Mouse (Mus musculus): ENCODE measurements at regions not wholly inside any gene's neighbourhood (a gene's known extent, or its start where the extent isn't known, plus 50 kb on each side); places are given as distances from the start of the nearest gene placed in this dataset.

- Histone ChIP-seq H3K27me3 (ENCODE audit: control insufficient read depth, insufficient read depth, low read length) (no peaks in the 10 kb centered on the region), H3K79me2 (replicated peaks; ENCODE audit: control insufficient read depth, insufficient read depth, low read length) (no peaks in the 10 kb centered on the region), H3K27ac (no peak overlapping the region), H3K4me3 (no peak overlapping the region), H3K36me3 (ENCODE audit: control insufficient read depth, insufficient read depth, low read length) (no peaks in the 10 kb centered on the region), H3K9ac (ENCODE audit: low read depth, low read length) (no peak overlapping the region), H3K4me1 (ENCODE audit: control insufficient read depth, insufficient read depth, low read length) (0 out of 2 replicates have a peak, but pooled peaks cover 1% of the 10 kb centered on the region)
- 80% methylated on average over 10 of the region's 10 CpGs for WGBS
- DNase-seq = no peak
- intact Hi-C loops (cut with DNase I) = no loop called here
- no peak for TF ChIP-seq POLR2A (IDR thresholded peaks at IDR 0.05; ENCODE audit: insufficient read depth, low read depth, low read length)
- TF ChIP-seq CTCF (IDR thresholded peaks at IDR 0.05) = no peak
- no peak for TF ChIP-seq EP300 (IDR thresholded peaks at IDR 0.05; ENCODE audit: insufficient read depth, low read depth, low read length)
Observed at GRCm38 (mm10) chr5:119385506-119385905, 285.0 kb upstream of the Tbx3 start.

GRCm38 (mm10) chr5:119386821-119387220 is 283.6 kb upstream of the Tbx3 start:
- Histone ChIP-seq H3K4me3 (no peak overlapping the region), H3K4me1 (ENCODE audit: control insufficient read depth, insufficient read depth, low read length) (0 out of 2 replicates have a peak, but pooled peaks cover 1% of the 10 kb centered on the region), H3K9ac (ENCODE audit: low read depth, low read length) (no peak overlapping the region), H3K27ac (no peak overlapping the region), H3K36me3 (ENCODE audit: control insufficient read depth, insufficient read depth, low read length) (no peaks in the 10 kb centered on the region), H3K79me2 (replicated peaks; ENCODE audit: control insufficient read depth, insufficient read depth, low read length) (no peaks in the 10 kb centered on the region), H3K27me3 (ENCODE audit: control insufficient read depth, insufficient read depth, low read length) (no peaks in the 10 kb centered on the region)
- 90% methylated on average over 8 of the region's 8 CpGs for WGBS
- intact Hi-C loops (cut with DNase I) = no loop called here
- TF ChIP-seq POLR2A (IDR thresholded peaks at IDR 0.05; ENCODE audit: insufficient read depth, low read depth, low read length) (no peak), CTCF (IDR thresholded peaks at IDR 0.05) (no peak), EP300 (IDR thresholded peaks at IDR 0.05; ENCODE audit: insufficient read depth, low read depth, low read length) (no peak)
- no peak for DNase-seq

GRCm38 (mm10) chr5:119387261-119387660 is 283.2 kb upstream of the Tbx3 start:
- Histone ChIP-seq H3K27me3 (ENCODE audit: control insufficient read depth, insufficient read depth, low read length) (no peaks in the 10 kb centered on the region), H3K79me2 (replicated peaks; ENCODE audit: control insufficient read depth, insufficient read depth, low read length) (no peaks in the 10 kb centered on the region), H3K36me3 (ENCODE audit: control insufficient read depth, insufficient read depth, low read length) (no peaks in the 10 kb centered on the region), H3K4me1 (ENCODE audit: control insufficient read depth, insufficient read depth, low read length) (0 out of 2 replicates have a peak, but pooled peaks cover 1% of the 10 kb centered on the region), H3K9ac (ENCODE audit: low read depth, low read length) (no peak overlapping the region), H3K27ac (no peak overlapping the region), H3K4me3 (no peak overlapping the region)
- WGBS = 76% methylated on average over 2 of the region's 2 CpGs
- DNase-seq = no peak
- intact Hi-C loops (cut with DNase I) = no loop called here
- TF ChIP-seq EP300 (IDR thresholded peaks at IDR 0.05; ENCODE audit: insufficient read depth, low read depth, low read length) (no peak), POLR2A (IDR thresholded peaks at IDR 0.05; ENCODE audit: insufficient read depth, low read depth, low read length) (no peak), CTCF (IDR thresholded peaks at IDR 0.05) (no peak)

GRCm38 (mm10) chr5:119388841-119389240 is 281.6 kb upstream of the Tbx3 start:
- no peaks in the 10 kb centered on the region for H3K36me3 ChIP-seq (ENCODE audit: control insufficient read depth, insufficient read depth, low read length)
- DNase-seq = no peak
- 67% methylated on average over 5 of the region's 5 CpGs for WGBS
- H3K27ac ChIP-seq = no peak overlapping the region
- 0 out of 2 replicates have a peak, but pooled peaks cover 1% of the 10 kb centered on the region for H3K4me1 ChIP-seq (ENCODE audit: control insufficient read depth, insufficient read depth, low read length)
- H3K9ac ChIP-seq (ENCODE audit: low read depth, low read length) = no peak overlapping the region
- H3K79me2 ChIP-seq (replicated peaks; ENCODE audit: control insufficient read depth, insufficient read depth, low read length) = no peaks in the 10 kb centered on the region
- H3K27me3 ChIP-seq (ENCODE audit: control insufficient read depth, insufficient read depth, low read length) = no peaks in the 10 kb centered on the region
- no peak overlapping the region for H3K4me3 ChIP-seq
- TF ChIP-seq EP300 (IDR thresholded peaks at IDR 0.05; ENCODE audit: insufficient read depth, low read depth, low read length) (no peak), POLR2A (IDR thresholded peaks at IDR 0.05; ENCODE audit: insufficient read depth, low read depth, low read length) (no peak), CTCF (IDR thresholded peaks at IDR 0.05) (no peak)
- intact Hi-C loops (cut with DNase I) = no loop called here

- H3K4me3 ChIP-seq = no peak overlapping the region
- WGBS = 61% methylated on average over 9 of the region's 9 CpGs
- TF ChIP-seq CTCF (IDR thresholded peaks at IDR 0.05) (no peak), POLR2A (IDR thresholded peaks at IDR 0.05; ENCODE audit: insufficient read depth, low read depth, low read length) (no peak), EP300 (IDR thresholded peaks at IDR 0.05; ENCODE audit: insufficient read depth, low read depth, low read length) (no peak)
- 0 out of 2 replicates have a peak, but pooled peaks cover 1% of the 10 kb centered on the region for H3K4me1 ChIP-seq (ENCODE audit: control insufficient read depth, insufficient read depth, low read length)
- intact Hi-C loops (cut with DNase I) = no loop called here
- no peak overlapping the region for H3K9ac ChIP-seq (ENCODE audit: low read depth, low read length)
- no peaks in the 10 kb centered on the region for H3K27me3 ChIP-seq (ENCODE audit: control insufficient read depth, insufficient read depth, low read length)
- H3K79me2 ChIP-seq (replicated peaks; ENCODE audit: control insufficient read depth, insufficient read depth, low read length) = no peaks in the 10 kb centered on the region
- H3K36me3 ChIP-seq (ENCODE audit: control insufficient read depth, insufficient read depth, low read length) = no peaks in the 10 kb centered on the region
- H3K27ac ChIP-seq = peak overlapping the region; percentile 5; the same call in 1 of the 2 replicates
- DNase-seq = no peak
Observed at GRCm38 (mm10) chr5:119389384-119389783, 281.1 kb upstream of the Tbx3 start.

GRCm38 (mm10) chr5:119389857-119390256 is 280.6 kb upstream of the Tbx3 start:
- no peak overlapping the region for H3K27ac ChIP-seq
- TF ChIP-seq EP300 (IDR thresholded peaks at IDR 0.05; ENCODE audit: insufficient read depth, low read depth, low read length) (no peak), POLR2A (IDR thresholded peaks at IDR 0.05; ENCODE audit: insufficient read depth, low read depth, low read length) (no peak), CTCF (IDR thresholded peaks at IDR 0.05) (no peak)
- no peaks in the 10 kb centered on the region for H3K79me2 ChIP-seq (replicated peaks; ENCODE audit: control insufficient read depth, insufficient read depth, low read length)
- no peaks in the 10 kb centered on the region for H3K27me3 ChIP-seq (ENCODE audit: control insufficient read depth, insufficient read depth, low read length)
- intact Hi-C loops (cut with DNase I) = no loop called here
- no peak overlapping the region for H3K4me3 ChIP-seq
- no peaks in the 10 kb centered on the region for H3K36me3 ChIP-seq (ENCODE audit: control insufficient read depth, insufficient read depth, low read length)
- no peak overlapping the region for H3K9ac ChIP-seq (ENCODE audit: low read depth, low read length)
- WGBS = 60% methylated on average over 7 of the region's 7 CpGs
- 0 out of 2 replicates have a peak, but pooled peaks cover 1% of the 10 kb centered on the region for H3K4me1 ChIP-seq (ENCODE audit: control insufficient read depth, insufficient read depth, low read length)
- no peak for DNase-seq

Data from heart, adult 2 months (tissue).